Mouse (Mus musculus): ENCODE measurements around the gene Syt7. TPM values are rescaled to one million over a fixed set of nuclear protein-coding genes. Genes with fewer than 3 reads are reported as not detected.
A peak's percentile ranks its signal among the peaks of the same experiment; 100 is the strongest.

Syt7 gene
- 100 to 1,000 TPM; 258 to 328 TPM for total RNA-seq (2021)

DNA sequence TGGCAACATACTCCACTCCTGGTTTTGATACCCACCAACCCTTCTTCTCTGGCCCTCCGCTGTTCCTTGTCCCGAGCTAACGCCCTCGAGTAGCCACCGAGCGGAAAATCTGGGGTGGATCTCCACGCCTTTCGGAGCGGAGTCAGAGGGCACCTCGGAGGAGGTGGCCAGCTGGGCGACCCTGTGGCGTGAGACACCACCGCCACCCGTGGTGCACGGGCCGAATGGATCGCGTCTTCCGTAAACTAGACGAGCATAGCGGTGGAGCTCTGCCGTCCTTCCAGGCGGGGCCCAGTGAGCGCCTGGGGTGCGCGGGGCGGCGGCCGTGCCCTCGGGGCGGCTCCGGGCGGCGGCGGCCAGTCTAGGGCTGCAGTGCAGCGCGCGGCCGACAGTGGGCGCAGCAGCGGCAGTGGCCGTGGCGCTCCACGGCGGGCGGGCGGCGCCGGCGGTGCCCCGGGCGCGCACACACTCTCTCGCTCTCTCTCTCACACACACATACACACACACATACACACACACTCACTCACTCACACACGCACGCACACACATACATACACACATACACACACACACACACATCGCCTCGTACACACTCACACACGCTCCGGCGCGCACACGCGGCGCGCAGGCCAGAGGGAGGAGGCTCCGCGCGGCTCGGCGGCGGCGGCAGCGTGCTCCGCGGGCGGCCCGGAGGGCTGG is at the start of gene Syt7:
Gene Syt7 (plus strand): TSS at position 476 of the 699 bp plus-strand sequence.
- peak; percentile 82 to 87 for DNase-seq (ENCODE audit: extremely low spot score in 1 of 2, low spot score in 1 of 2)

DNA sequence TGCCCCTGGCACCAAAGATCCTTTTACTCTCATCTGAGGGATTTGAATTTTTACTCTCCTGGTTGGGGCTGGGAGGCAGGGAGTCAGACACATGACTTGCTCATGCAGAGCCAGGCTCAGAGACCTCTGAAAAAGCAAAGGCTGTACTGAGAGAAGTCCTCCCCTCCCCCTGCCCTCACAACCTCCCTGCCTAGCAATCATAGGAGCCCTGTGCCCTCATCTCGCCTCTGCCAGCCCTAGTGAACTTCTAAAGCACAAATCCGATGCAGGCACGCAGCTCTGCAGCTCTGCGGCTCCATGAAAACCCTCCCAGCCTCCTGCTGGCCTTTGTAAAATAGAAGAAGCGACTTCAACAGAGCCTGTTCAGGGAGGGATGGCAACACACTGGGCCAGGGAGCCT is 49.6 kb upstream of the Syt7 start:
- DNase-seq (ENCODE audit: extremely low spot score in 1 of 2, low spot score in 1 of 2) = no peak

DNA sequence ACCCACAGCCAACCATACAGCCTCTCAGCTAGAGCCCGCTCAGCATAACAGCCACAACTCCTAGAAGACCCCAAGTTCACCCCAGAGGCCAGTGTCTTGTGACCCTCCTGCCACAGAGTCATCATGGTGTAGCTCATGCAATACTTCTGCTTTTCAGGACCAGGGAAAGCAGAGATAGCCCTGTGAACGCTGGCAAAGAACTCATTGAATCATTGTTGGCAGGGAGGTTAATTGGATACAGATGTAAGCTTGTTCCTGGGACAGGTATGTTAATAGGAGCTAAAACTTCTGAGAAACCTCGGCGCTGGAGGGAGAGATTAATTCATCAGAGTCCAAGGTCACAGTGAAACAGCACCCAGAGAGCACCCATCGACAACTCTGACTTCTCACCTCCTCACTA is 48.2 kb upstream of the Syt7 start:
- no peak for DNase-seq (ENCODE audit: extremely low spot score in 1 of 2, low spot score in 1 of 2)

DNA sequence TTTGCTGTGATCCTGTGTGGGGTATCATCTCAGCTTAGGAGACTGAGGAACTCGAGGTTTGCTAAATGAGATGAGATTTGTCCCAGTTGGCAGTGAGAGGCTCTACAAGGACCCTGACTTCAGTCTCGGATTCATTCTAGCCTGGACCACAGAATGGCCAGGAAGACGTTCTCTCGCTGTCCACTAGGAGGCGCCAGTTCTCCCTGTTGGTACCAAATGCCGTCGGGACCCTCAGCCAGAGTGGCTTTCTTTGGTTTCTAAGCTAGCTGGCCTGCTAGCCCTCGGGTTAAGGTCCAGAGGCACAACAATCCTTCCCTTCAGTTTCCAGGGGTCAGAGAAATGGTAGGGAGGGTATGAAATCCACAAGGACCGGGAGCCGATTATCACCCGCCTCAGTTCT is 47.7 kb upstream of the Syt7 start:
- peak; percentile 65 to 85 for DNase-seq (ENCODE audit: extremely low spot score in 1 of 2, low spot score in 1 of 2)

DNA sequence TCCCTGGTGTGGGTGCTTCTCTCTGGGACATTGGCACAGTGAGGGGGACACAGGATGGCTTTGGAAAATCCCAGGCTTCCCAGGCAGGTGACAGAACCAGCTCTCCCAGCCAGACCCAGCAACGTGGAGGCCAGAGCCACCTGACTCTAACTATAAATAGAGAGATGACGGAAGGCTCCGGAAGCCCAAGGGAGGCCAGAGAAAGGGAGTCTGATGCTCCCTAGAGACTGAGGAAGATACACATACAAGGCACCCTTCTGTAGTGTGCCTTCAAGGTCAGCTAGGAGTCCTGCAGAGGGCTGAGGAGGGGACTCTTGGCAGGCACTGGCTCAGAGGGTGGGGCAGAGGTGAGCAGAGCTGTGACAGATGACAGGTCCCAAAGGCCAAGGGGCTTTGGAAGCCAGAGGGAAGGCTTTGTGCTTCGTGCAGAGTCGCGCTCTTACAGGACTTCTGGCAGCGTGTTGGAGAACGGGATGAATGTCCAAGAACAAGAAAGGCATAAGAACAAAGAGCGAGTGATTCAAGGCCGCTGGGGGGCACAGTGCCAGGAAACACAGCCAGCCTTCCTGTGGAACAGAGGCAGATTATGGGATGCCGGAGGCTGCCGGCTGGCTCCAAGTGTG is 47.0 kb upstream of the Syt7 start:
- DNase-seq (ENCODE audit: extremely low spot score in 1 of 2, low spot score in 1 of 2) = peak; percentile 64 to 83

DNA sequence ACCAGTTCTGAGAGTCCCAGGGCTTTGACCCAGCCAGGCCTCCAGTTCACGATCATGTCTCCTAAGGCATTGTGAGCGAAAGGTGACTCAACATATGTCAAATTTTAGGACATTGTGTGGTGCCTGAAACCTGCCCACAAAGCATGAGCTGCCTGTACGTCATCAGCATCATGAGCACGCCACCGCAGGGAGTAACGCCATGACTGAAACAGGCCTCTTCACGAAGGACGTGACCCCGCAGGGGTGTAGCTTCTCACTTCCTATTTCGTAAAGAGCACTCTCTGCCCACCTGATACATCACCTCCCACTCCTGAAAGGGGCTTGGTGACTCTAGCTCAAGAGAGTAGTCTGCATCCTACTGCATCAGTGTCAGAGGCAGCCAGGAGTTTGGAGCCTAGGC is 45.0 kb upstream of the Syt7 start:
- DNase-seq (ENCODE audit: extremely low spot score in 1 of 2, low spot score in 1 of 2) = no peak

DNA sequence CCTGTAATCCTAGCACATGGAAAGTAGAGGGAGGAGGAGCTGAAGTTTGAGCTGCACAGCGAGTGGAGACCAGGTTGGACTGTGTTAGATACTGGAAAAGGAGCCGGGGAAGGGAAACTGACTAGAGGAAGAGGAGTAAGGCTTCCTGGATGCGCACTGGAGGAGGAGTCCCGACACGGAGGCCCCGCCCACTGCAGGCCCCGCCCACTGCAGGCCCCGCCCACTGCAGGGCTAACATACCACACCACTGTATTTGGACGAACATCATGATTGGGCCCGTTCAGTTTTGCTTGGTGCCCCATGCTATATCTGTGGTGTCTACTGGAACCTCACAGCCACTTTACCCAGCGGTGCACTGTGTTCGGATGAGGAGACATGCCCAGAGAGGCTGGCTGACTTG is 43.2 kb upstream of the Syt7 start:
- no peak for DNase-seq (ENCODE audit: extremely low spot score in 1 of 2, low spot score in 1 of 2)

DNA sequence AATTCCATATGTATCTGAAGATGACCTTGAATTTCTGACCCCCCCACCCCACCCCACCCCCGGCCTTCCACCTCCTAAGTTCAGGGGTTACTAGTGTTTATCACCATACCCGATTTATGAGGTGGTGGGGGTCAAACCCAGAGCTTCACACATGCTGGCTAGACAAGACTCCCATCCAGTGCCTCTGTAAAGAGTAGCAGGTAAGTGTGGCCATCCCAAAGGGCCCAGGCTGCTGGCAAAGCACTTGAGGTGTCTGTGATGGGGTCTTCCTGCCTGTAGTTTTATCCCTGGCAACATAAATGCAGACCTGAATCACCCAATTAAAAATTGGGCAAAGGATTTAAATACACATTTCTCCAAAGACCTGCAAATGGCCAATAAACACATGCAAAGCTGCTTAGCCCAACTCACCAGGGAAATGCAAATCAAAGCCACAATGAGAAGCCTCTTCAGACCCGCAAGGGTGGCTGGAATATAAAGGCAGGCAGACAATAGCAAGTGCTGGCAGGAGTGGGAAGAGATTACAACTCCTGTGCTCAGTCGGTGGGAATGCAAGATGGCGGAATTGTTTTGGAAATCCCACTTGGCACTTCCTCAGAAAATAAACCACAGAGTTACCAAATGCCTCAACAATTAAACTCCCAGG is 41.1 kb upstream of the Syt7 start:
- no peak for DNase-seq (ENCODE audit: extremely low spot score in 1 of 2, low spot score in 1 of 2)

DNA sequence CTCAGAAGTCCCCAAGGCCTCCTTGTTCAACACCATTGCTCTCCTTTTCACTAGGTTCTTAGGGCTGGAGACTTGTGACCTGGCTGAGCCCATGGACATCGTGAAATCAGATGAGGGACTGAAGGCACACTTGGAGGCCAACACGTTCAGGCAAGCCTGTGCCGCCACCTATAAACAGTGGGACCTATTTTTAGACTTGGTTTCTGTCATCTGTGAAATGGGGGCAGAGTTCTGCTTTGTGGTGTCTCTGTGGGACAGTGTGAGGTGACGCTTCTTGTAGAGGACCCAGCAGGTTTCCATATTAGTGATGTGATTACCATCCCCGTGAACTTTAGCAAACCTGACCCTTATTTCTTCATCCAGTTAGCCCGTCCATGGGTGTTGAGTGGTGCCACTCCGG is 36.7 kb upstream of the Syt7 start:
- DNase-seq (ENCODE audit: extremely low spot score in 1 of 2, low spot score in 1 of 2) = no peak

DNA sequence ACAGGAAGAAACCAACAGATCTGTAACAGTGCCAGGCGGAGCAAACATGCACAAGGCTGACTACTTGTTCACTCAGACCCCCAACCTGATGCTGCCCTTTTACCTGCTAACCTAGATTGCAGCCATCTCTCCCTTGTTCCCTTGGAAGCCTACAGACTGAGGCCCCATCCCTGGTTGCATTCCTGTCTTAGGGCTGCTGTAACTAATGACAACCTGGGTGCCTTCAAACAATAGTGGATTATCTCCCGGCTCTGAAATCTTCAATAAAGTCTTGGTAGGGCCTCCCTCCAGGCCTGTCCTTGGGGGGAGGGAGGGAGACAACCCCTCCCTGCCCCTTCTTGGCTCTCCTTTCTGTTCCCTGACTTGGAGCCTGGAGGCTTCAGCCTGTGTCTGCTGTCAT is 34.1 kb upstream of the Syt7 start:
- DNase-seq (ENCODE audit: extremely low spot score in 1 of 2, low spot score in 1 of 2) = no peak

DNA sequence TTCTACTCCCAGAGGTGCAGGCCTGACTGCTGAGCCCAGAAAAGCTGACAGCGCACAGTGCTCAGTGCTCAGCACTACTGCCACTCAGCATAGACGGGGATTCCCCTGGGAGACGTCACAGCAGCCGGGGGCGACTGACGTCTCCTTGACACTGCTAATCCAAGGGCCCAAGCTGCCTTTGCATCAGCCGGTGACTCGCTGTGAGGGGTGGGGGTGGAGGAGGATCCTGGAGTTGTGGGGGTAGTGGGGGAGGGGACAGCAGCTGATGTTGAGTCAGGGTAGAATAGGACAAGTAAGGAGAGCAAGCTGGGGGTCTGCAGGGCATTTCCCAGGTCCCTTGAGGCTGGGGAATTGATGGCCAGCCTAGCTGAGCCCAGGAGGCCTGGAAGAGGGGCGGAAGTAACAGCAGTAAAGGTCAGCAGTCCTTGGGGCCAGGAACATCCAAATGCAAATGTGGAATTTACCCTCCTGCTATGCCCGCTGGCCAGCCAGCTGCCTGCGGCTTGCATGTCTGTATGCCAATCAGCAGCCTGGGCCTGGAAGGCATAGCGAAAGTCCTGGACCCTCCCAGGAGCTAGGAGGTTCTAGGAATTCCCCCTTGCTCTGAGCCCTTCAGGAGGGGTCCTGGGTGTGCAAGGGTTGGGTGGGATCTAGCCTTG is 31.9 kb upstream of the Syt7 start:
- no peak for DNase-seq (ENCODE audit: extremely low spot score in 1 of 2, low spot score in 1 of 2)

DNA sequence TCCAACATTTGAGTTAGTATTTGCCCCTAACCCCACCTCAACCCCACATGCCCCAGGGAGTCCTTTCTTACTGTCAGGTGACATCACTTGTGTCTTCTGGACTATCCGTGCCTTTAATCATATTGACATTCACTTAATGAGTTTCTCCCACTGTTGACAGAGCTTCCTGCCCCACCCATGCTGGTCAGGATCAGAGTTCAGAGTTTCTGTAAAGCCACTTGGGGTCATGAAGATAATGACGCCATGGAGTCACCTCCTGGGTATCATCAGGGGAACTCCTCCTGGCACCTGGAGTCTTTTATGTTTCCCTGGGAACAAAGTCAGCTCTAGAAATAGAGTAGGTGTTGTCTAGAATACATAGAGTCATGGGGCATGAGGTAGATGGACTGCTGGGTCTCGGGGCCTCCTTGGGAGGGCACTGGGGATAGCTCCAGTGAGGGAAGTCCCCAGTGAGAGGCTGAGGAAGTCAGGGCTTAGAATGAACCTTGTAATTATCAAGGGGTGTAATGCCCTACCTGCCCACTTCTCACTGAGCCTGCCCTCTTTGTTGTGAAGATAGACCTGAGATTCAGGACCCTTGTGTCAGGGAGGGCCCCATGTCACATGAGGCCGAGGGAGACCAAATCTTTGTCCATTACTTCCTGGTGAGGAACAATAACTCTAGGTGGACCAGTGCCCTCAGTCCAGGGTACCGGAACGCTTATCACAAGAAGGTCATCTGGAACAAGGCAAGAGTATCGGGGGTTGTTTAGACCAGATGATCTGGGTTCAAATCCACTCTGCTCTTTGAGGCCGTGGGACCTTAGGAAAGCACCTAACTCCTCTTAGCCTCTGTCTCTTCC is 29.6 kb upstream of the Syt7 start:
- no peak for DNase-seq (ENCODE audit: extremely low spot score in 1 of 2, low spot score in 1 of 2)

DNA sequence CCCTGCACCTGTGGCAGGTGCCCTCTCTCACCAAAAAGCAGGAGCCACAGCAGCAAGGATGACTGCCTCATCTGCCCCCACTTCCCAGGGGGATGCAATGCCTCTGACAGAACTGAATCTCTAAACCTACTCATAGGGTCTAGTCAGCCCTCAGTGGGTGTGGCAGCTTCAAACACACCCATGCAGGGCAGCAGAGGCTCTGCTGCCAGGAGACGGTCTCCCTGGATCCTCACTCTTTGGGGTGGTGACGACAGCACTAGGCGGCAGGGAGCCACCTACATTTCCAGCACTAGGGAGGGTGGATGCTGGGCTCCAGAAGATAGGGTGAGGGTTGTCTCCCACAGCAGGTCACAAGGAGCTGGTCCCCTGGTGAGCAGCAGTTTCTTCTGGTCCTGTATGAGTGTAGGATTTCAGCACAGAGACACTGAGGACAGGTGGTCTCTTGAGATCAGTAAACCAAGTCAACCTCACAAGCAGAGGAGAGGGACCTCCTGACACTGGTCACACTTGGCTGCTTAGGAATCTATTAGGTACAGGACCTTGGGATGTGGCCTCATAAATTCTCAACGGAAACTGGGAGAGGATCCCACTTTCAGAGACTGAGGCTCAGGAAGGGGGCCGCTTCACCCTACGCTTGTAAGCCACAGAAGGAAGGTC is 26.3 kb upstream of the Syt7 start:
- no peak for DNase-seq (ENCODE audit: extremely low spot score in 1 of 2, low spot score in 1 of 2)

DNA sequence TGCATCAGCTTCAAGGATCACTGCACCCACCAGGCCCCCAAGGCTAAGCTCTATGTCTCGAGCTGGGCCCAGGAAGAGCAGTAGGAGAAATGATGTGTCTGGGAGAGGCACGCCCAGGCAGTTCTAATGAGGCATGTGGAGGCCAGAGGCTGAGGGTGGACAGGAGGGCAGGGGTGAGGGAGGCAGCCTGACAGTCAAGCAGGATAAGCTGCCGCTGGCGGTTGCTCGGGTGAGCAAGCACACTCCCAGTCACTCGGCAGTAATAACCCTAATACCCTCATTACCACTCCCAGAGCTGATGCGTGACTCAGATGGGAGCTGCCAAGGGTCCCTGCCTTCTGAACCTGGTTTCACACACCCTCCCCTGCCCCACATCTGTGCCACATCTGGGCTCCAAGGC is 25.0 kb upstream of the Syt7 start:
- DNase-seq (ENCODE audit: extremely low spot score in 1 of 2, low spot score in 1 of 2) = no peak

DNA sequence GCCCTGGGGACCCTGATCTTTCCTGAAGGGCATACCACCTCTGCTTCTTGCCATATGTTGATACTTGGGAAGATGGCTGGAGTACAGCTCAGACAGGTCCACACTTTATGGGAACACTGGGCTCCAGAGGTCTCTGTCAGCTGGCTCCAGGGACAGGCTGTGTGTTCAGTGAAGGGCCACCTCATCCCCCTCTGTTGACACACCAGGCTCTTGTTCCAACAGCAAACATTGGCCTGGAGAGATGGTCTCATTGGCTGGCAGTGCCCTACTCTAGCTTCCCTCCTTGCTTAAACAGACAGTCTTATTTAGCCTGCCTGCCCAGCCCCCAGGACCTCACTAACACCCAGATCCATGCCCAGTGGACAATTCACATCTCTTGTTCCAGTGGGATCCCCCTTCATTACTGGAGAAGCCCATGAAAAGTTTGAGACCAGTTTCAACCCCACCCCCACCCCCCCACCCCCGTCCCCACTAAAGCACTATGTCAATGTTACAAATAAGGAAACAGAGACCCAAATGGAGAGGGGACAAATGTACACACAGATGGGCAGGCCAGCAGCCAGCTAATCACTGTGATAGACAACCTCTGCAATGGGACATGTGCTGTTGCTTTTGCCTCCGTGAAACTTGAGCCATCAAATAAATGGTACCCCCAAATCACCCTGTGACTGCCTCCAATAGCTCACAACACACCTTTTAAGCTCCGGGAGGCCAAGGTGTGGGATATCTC is 22.6 kb upstream of the Syt7 start:
- DNase-seq (ENCODE audit: extremely low spot score in 1 of 2, low spot score in 1 of 2) = no peak

DNA sequence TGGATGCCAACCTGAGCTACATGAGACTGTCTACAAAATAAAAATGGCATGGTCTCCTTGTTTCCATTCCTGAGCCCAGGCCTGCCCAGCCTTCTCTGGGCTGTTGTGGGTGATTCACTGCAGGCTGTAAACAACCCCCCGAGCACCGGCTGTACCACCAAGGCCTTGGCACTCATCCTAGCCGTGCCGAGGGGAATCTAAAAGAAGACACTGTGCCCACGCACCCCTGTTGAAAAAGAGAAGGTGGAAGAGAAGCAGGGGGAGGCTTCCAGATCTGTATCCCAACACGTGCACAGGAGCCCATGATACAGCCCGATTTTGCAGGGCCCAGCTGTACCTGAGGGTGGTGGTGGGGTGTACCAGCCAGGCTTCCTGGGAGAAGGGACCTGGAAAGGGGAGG is 21.1 kb upstream of the Syt7 start:
- DNase-seq (ENCODE audit: extremely low spot score in 1 of 2, low spot score in 1 of 2) = peak; percentile 39 to 48

DNA sequence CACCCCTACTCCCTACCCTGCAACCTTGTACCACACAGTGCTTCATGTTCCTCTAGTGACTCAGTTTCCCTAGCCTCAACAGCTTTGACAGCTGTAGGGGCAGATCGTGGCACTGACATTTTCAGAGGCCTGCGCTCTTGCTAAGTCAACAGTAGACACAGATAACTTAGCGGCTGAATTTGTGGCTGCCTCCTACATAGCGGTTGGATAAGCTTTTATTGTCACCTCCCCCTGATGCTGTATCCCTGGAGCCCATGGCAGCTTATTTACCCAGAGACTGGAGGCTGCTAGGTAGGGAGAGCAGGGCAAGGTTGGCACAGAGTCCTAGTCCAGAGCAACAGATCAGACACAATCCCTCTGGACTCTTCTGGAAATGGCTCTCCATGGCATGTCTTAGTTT is 19.0 kb upstream of the Syt7 start:
- no peak for DNase-seq (ENCODE audit: extremely low spot score in 1 of 2, low spot score in 1 of 2)

DNA sequence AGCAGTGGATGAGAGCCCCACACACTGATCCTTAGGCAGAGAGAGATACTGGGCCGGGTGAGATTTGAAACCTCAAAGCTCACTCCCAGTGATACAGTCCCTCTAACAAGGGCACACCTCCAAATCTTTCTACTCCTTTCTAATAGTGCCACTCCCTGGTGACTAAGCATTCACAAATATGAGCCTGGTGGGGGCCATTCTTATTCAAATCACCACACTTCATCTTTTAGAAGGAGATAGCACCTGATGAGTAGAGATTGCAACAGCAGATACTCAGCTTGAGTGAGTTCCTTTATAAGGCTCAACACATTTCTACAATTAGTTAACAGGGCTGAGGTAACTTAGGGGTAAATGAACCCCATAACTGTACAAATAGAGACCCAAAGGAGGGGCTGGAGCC is 15.7 kb upstream of the Syt7 start:
- DNase-seq (ENCODE audit: extremely low spot score in 1 of 2, low spot score in 1 of 2) = no peak

DNA sequence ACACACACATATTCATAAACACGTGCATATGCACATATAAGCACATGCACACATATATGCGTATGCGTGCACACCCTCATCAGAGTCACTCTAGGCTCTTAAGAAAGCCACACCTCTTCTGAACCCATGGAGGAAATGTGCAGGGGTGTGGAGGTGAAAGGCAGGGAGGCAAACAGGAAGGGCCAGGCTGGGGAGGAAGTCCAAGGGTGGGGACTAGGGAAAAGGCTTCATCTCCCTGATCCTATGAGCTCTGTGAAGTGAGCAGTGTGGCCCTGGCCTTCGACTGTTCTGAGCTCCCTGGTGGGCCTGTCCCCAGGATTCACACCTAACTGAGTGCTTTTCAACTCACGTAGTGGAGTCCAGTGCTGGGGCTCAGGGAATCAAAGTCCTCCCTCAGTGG is 13.6 kb upstream of the Syt7 start:
- no peak for DNase-seq (ENCODE audit: extremely low spot score in 1 of 2, low spot score in 1 of 2)

All from layer of hippocampus, postnatal 25 days (tissue).